Mouse (Mus musculus): ENCODE data around the gene Sav1.

GRCm38 (mm10) chr12:70010356-70010755 lies 23.6 kb upstream of the Sav1 start:
- TF ChIP-seq POLR2A (IDR thresholded peaks at IDR 0.05; ENCODE audit: insufficient read depth, low read length) = no peak
- no peak for TF ChIP-seq CTCF (IDR thresholded peaks at IDR 0.05; ENCODE audit: low read depth, low read length)
- TF ChIP-seq EP300 (IDR thresholded peaks at IDR 0.05; ENCODE audit: insufficient read depth, low read depth, low read length) = no peak
